Mouse (Mus musculus): ENCODE results near the gene Gm11562. TPM values are rescaled to one million over a fixed set of nuclear protein-coding genes. Genes with fewer than 3 reads are reported as not detected.

Gene Gm11562
- polyA plus RNA-seq, 1 experiment from 2014 or later = not detected

DNA sequence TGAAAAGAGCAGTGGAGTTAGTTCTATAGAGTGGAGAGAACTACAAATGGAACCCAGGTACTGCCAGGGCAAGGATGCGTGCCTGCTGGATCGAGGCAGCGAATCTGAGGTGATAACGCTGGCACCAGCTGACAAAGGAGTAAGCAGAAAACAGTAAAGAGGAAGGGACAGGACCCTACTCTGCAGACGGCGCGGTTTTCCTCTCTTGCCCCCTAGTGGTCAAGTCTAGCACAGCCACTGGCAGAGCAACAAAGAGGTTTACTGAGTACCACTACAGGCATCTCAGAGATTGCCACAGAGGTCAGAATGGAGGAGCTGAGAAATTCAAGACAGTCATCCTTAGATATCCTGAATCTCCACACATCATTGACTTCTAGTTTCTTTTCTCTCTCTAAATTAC, 46.1 kb downstream of the Gm11562 start:
- H3K9me3 ChIP-seq (replicated peaks; ENCODE audit: control insufficient read depth, low read length, poor library complexity, severe bottlenecking) = no peaks in the 10 kb centered on the region
- no peak overlapping the region for H3K27ac ChIP-seq (ENCODE audit: low read length)
- WGBS = 1% methylated on average over 7 of the region's 7 CpGs
- peak overlapping the region; percentile 7; the same call in 1 of the 2 replicates for H3K4me3 ChIP-seq (ENCODE audit: low read depth, low read length)
- H3K9ac ChIP-seq (ENCODE audit: low read depth, low read length) = no peak overlapping the region
- peak overlapping the region; percentile 40 for H3K4me2 ChIP-seq (ENCODE audit: low read length)
- no peaks in the 10 kb centered on the region for H3K36me3 ChIP-seq (ENCODE audit: control insufficient read depth, insufficient read depth, low read length)
- peak; percentile 51; the same call in 1 of the 2 replicates for ATAC-seq
- no peaks in the 10 kb centered on the region for H3K27me3 ChIP-seq (ENCODE audit: control insufficient read depth, insufficient read depth, low read depth, low read length)
- no peaks in the 10 kb centered on the region for H3K4me1 ChIP-seq (ENCODE audit: control insufficient read depth, insufficient read depth, low read length)

DNA sequence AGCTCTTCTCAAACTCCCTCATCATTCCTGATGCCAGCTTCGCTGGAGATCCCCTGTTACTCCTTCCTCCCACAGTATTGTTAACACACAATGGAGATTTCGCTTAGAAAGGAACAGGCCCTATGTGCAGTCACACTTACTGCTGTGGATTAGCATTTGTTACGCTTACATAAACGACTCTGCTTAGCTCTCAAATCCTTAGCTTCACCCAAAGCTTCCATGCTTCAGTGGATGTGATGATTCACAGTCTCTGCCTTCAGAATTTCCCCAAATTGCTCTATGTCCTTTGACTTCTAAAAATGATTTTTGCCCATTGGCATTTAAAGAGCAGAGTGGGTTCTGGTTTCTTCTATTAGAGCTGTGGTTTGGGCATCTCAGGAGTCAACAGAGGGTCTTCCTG, 47.1 kb downstream of the Gm11562 start:
- Histone ChIP-seq H3K27me3 (ENCODE audit: control insufficient read depth, insufficient read depth, low read depth, low read length) (no peaks in the 10 kb centered on the region), H3K36me3 (ENCODE audit: control insufficient read depth, insufficient read depth, low read length) (no peaks in the 10 kb centered on the region), H3K9me3 (replicated peaks; ENCODE audit: control insufficient read depth, low read length, poor library complexity, severe bottlenecking) (no peaks in the 10 kb centered on the region), H3K4me3 (ENCODE audit: low read depth, low read length) (no peak overlapping the region), H3K27ac (ENCODE audit: low read length) (no peak overlapping the region), H3K9ac (ENCODE audit: low read depth, low read length) (no peak overlapping the region), H3K4me2 (ENCODE audit: low read length) (no peak overlapping the region), H3K4me1 (ENCODE audit: control insufficient read depth, insufficient read depth, low read length) (no peaks in the 10 kb centered on the region)
- 14% methylated on average over 4 of the region's 4 CpGs for WGBS
- ATAC-seq = no peak

Other genes starting within 250 kb of the Gm11562 start
- gene Krt28, start 245.5 kb downstream of the Gm11562 start, polyA plus RNA-seq (2015; fragmentation: Nextera tagmentation; extraction: Ambion mirVana) = 0.29 and 0.46 TPM in 2 replicates
- 28.9 and 29.8 TPM in 2 replicates for gene Krt10, start 231.1 kb downstream of the Gm11562 start, polyA plus RNA-seq (2015; fragmentation: Nextera tagmentation; extraction: Ambion mirVana)
- gene Krt12, start 198.2 kb downstream of the Gm11562 start, polyA plus RNA-seq (2015; fragmentation: Nextera tagmentation; extraction: Ambion mirVana) = 0.14 TPM in 1 of 2 replicates, not detected in the other
- gene Krt20, start 182.3 kb downstream of the Gm11562 start, polyA plus RNA-seq (2015; fragmentation: Nextera tagmentation; extraction: Ambion mirVana) = 0.21 and 0.34 TPM in 2 replicates
- gene Krt23, start 127.3 kb downstream of the Gm11562 start, polyA plus RNA-seq (2015; fragmentation: Nextera tagmentation; extraction: Ambion mirVana) = 0.11 TPM in 1 of 2 replicates, not detected in the other
- gene Krt39, start 99.1 kb downstream of the Gm11562 start, polyA plus RNA-seq (2015; fragmentation: Nextera tagmentation; extraction: Ambion mirVana) = not detected in 2 replicates
- gene Krt40, start 77.3 kb downstream of the Gm11562 start, polyA plus RNA-seq (2015; fragmentation: Nextera tagmentation; extraction: Ambion mirVana) = not detected in 2 replicates
- not detected in 2 replicates for gene Krtap3-3, start 69.6 kb downstream of the Gm11562 start, polyA plus RNA-seq (2015; fragmentation: Nextera tagmentation; extraction: Ambion mirVana)
- gene Krtap3-2, start 63.6 kb downstream of the Gm11562 start, polyA plus RNA-seq (2015; fragmentation: Nextera tagmentation; extraction: Ambion mirVana) = not detected in 2 replicates
- not detected in 2 replicates for gene Gm11939, start 61.0 kb downstream of the Gm11562 start, polyA plus RNA-seq (2015; fragmentation: Nextera tagmentation; extraction: Ambion mirVana)
- not detected in 2 replicates for gene Krtap3-1, start 53.8 kb downstream of the Gm11562 start, polyA plus RNA-seq (2015; fragmentation: Nextera tagmentation; extraction: Ambion mirVana)
- not detected in 2 replicates for gene Krtap1-5, start 39.4 kb downstream of the Gm11562 start, polyA plus RNA-seq (2015; fragmentation: Nextera tagmentation; extraction: Ambion mirVana)
- gene Krtap1-4, start 36.8 kb downstream of the Gm11562 start, polyA plus RNA-seq (2015; fragmentation: Nextera tagmentation; extraction: Ambion mirVana) = not detected in 2 replicates
- gene Krtap1-3, start 29.1 kb downstream of the Gm11562 start, polyA plus RNA-seq (2015; fragmentation: Nextera tagmentation; extraction: Ambion mirVana) = not detected in 2 replicates
- gene Krtap9-3, start 22.3 kb downstream of the Gm11562 start, polyA plus RNA-seq (2015; fragmentation: Nextera tagmentation; extraction: Ambion mirVana) = not detected in 2 replicates
- gene Gm11938, start 17.1 kb downstream of the Gm11562 start, polyA plus RNA-seq (2015; fragmentation: Nextera tagmentation; extraction: Ambion mirVana) = not detected in 2 replicates
- not detected in 2 replicates for gene Gm11937, start 10.2 kb downstream of the Gm11562 start, polyA plus RNA-seq (2015; fragmentation: Nextera tagmentation; extraction: Ambion mirVana)
- gene Krtap2-4, start 5.6 kb downstream of the Gm11562 start, polyA plus RNA-seq (2015; fragmentation: Nextera tagmentation; extraction: Ambion mirVana) = not detected in 2 replicates
- gene Krtap4-1, start 7.8 kb upstream of the Gm11562 start, polyA plus RNA-seq (2015; fragmentation: Nextera tagmentation; extraction: Ambion mirVana) = not detected in 2 replicates
- gene Krtap4-2, start 14.6 kb upstream of the Gm11562 start, polyA plus RNA-seq (2015; fragmentation: Nextera tagmentation; extraction: Ambion mirVana) = 0.25 TPM in 1 of 2 replicates, not detected in the other
- gene Krtap4-7, start 23.7 kb upstream of the Gm11562 start, polyA plus RNA-seq (2015; fragmentation: Nextera tagmentation; extraction: Ambion mirVana) = not detected in 2 replicates
- gene Gm11555, start 29.8 kb upstream of the Gm11562 start, polyA plus RNA-seq (2015; fragmentation: Nextera tagmentation; extraction: Ambion mirVana) = not detected in 2 replicates
- not detected in 2 replicates for gene Gm11563, start 38.5 kb upstream of the Gm11562 start, polyA plus RNA-seq (2015; fragmentation: Nextera tagmentation; extraction: Ambion mirVana)
- not detected in 2 replicates for gene Krtap4-6, start 45.5 kb upstream of the Gm11562 start, polyA plus RNA-seq (2015; fragmentation: Nextera tagmentation; extraction: Ambion mirVana)
- not detected in 2 replicates for gene Gm14190, start 70.3 kb upstream of the Gm11562 start, polyA plus RNA-seq (2015; fragmentation: Nextera tagmentation; extraction: Ambion mirVana)
- gene Gm14180, start 113.9 kb upstream of the Gm11562 start, polyA plus RNA-seq (2015; fragmentation: Nextera tagmentation; extraction: Ambion mirVana) = not detected in 2 replicates
- not detected in 2 replicates for gene Gm11595, start 152.5 kb upstream of the Gm11562 start, polyA plus RNA-seq (2015; fragmentation: Nextera tagmentation; extraction: Ambion mirVana)
- gene Krtap4-8, start 160.3 kb upstream of the Gm11562 start, polyA plus RNA-seq (2015; fragmentation: Nextera tagmentation; extraction: Ambion mirVana) = not detected in 2 replicates
- not detected in 2 replicates for gene Krtap4-9, start 164.8 kb upstream of the Gm11562 start, polyA plus RNA-seq (2015; fragmentation: Nextera tagmentation; extraction: Ambion mirVana)
- not detected in 2 replicates for gene Gm11596, start 173.0 kb upstream of the Gm11562 start, polyA plus RNA-seq (2015; fragmentation: Nextera tagmentation; extraction: Ambion mirVana)
- not detected in 2 replicates for gene Gm11569, start 178.5 kb upstream of the Gm11562 start, polyA plus RNA-seq (2015; fragmentation: Nextera tagmentation; extraction: Ambion mirVana)
- gene Gm11554, start 184.0 kb upstream of the Gm11562 start, polyA plus RNA-seq (2015; fragmentation: Nextera tagmentation; extraction: Ambion mirVana) = not detected in 2 replicates
- gene Krtap4-13, start 189.5 kb upstream of the Gm11562 start, polyA plus RNA-seq (2015; fragmentation: Nextera tagmentation; extraction: Ambion mirVana) = not detected in 2 replicates
- gene Gm11564, start 195.2 kb upstream of the Gm11562 start, polyA plus RNA-seq (2015; fragmentation: Nextera tagmentation; extraction: Ambion mirVana) = not detected in 2 replicates
- not detected in 2 replicates for gene 2300003K06Rik, start 217.6 kb upstream of the Gm11562 start, polyA plus RNA-seq (2015; fragmentation: Nextera tagmentation; extraction: Ambion mirVana)
- gene Krtap4-16, start 231.2 kb upstream of the Gm11562 start, polyA plus RNA-seq (2015; fragmentation: Nextera tagmentation; extraction: Ambion mirVana) = not detected in 2 replicates
- gene Gm11568, start 237.5 kb upstream of the Gm11562 start, polyA plus RNA-seq (2015; fragmentation: Nextera tagmentation; extraction: Ambion mirVana) = not detected in 2 replicates
- not detected in 2 replicates for gene Gm11559, start 244.0 kb upstream of the Gm11562 start, polyA plus RNA-seq (2015; fragmentation: Nextera tagmentation; extraction: Ambion mirVana)